Mouse (Mus musculus) embryonic fibroblast, embryonic 13.5 days (primary cell): ENCODE data around the gene Rbfox3.

ENCODE experiments used
- CTCF ChIP-seq: IDR thresholded peaks from 2 replicates; pipeline ENCODE4 v1.5.1; 2011; ENCODE audit warnings: mild to moderate bottlenecking, control low read depth, low read length, moderate library complexity, borderline replicate concordance; ENCODE audit not compliant: insufficient read depth
- POLR2A ChIP-seq: IDR thresholded peaks from 2 replicates; pipeline ENCODE4 v1.6.1; 2011; ENCODE audit warnings: low read depth, mild to moderate bottlenecking, control low read depth, low read length, moderate library complexity

DNA sequence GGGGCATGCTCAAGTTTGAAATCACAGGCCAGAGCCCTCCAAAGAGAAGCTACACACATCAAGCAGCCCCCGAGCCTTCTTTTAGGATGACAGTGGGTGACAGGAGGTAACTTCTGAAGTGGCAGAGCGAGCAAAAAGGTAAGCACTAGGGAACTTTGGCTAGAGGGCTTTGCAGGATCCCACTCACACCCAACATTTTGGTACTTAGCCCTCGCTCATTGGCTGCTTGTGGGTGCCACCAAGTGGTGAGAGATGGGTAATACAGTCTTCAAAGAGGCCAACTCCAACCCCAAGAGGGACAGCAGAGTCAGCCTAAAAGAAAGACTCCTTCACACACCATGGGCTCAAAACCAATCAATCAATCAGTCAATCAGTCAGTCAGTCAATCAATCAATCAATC is 168.6 kb downstream of the Rbfox3 start:
- peak; percentile 40; the same call in 1 of the 2 replicates for TF ChIP-seq CTCF
- no peak for TF ChIP-seq POLR2A
